In the genomic region with DNA sequence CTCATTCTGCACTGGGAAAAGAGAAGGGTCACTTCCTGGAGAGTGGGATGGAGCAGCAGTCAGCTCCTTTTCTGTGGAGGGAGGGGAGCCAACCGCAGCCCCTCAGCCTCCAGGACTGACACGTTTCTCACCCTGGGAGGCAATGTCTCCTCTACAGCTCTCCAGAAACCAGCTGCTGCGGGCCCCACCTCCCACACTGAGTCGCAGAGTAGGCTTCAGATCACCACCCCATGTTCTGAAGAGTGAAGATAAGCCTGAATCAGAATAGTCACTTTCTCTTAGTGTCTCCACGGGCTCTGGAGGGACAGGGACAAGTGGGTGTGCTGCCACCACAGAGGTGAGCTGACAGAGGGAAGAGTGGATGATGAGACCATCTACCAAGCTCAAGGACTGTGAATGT, we compare ENCODE assay signal across 12 mouse cellular contexts.
"Had no signal": no experiment of that assay in that cellular context is flagged by ENCODE, and none has a peak within 500 bp of the region (broad histone marks: within the 10 kb centered on the region; RNA-seq: fewer than 3 reads in every experiment).

No protein-coding gene starts in this region.

- H3K9ac ChIP-seq: lung, embryonic 15.5 days; midbrain, embryonic 13.5 days had no signal

- H3K4me3 ChIP-seq: layer of hippocampus, adult 2 months; lung, embryonic 15.5 days; midbrain, embryonic 13.5 days had no signal

- H3K27ac ChIP-seq: layer of hippocampus, adult 2 months; lung, embryonic 15.5 days; macrophage; midbrain, embryonic 13.5 days; stomach, postnatal 0 days had no signal

- DNase-seq: kidney, postnatal 10 days; kidney, postnatal 4 days; left cerebral cortex, postnatal 4 days; lung, postnatal 14 days; right cerebral cortex, adult 18-20 months; right cerebral cortex, postnatal 25 days; thymus, postnatal 4 days had no signal

- H3K27me3 ChIP-seq: lung, embryonic 15.5 days; midbrain, embryonic 13.5 days had no signal

- ATAC-seq: midbrain, embryonic 13.5 days had no signal

- H3K4me1 ChIP-seq: lung, embryonic 15.5 days; midbrain, embryonic 13.5 days had no signal

- H3K4me2 ChIP-seq: lung, embryonic 15.5 days; midbrain, embryonic 13.5 days had no signal

- H3K9me3 ChIP-seq: lung, embryonic 15.5 days; midbrain, embryonic 13.5 days had no signal
